Mouse (Mus musculus) midbrain, embryonic 11.5 days (tissue): ENCODE data around the gene Hes1. TPM values are rescaled to one million over a fixed set of nuclear protein-coding genes. Genes with fewer than 3 reads are reported as not detected.

Experiments used
- ATAC-seq: fragments of 200-750 bp; cut with Nextera tagmentation; 2 replicates; pipeline ENCODE4 v1.8.0; 2017; ENCODE audit warnings: moderate TSS enrichment, moderate library complexity; ENCODE audit not compliant: low FRiP score
- DNase-seq: peaks from one replicate; pipeline ENCODE4 v3.0.0; 2015; ENCODE audit warnings: low spot score; ENCODE audit errors: missing footprints
- H3K27ac ChIP-seq: fragments of 300-500 bp; sonication (generic); 2 replicates; pipeline ENCODE4 v1.5.1; 2014; ENCODE audit warnings: low read depth, low read length
- H3K27me3 ChIP-seq: fragments of 300-500 bp; sonication (generic); 2 replicates; pipeline ENCODE4 v1.6.1; 2014; ENCODE audit warnings: mild to moderate bottlenecking, low read length, moderate library complexity, mixed read lengths; ENCODE audit not compliant: control insufficient read depth, insufficient read depth
- H3K36me3 ChIP-seq: fragments of 300-500 bp; sonication (generic); 2 replicates; pipeline ENCODE4 v1.6.1; 2014; ENCODE audit warnings: mild to moderate bottlenecking, low read length, moderate library complexity, mixed read lengths; ENCODE audit not compliant: control insufficient read depth, insufficient read depth
- H3K4me1 ChIP-seq: fragments of 300-500 bp; sonication (generic); 2 replicates; pipeline ENCODE4 v1.6.1; 2014; ENCODE audit warnings: low read length; ENCODE audit not compliant: control insufficient read depth, insufficient read depth
- H3K4me2 ChIP-seq: fragments of 300-500 bp; sonication (generic); 2 replicates; pipeline ENCODE4 v1.6.1; 2014; ENCODE audit warnings: mild to moderate bottlenecking, moderate library complexity
- H3K4me3 ChIP-seq: fragments of 300-500 bp; sonication (generic); 2 replicates; pipeline ENCODE4 v1.5.1; 2014; ENCODE audit warnings: low read depth, low read length
- H3K9ac ChIP-seq: fragments of 300-500 bp; sonication (generic); 2 replicates; pipeline ENCODE4 v1.6.1; 2014; ENCODE audit warnings: low read length
- H3K9me3 ChIP-seq: fragments of 300-500 bp; sonication (generic); 2 replicates; pipeline ENCODE4 v1.6.1; 2016; ENCODE audit warnings: low read length; ENCODE audit not compliant: control insufficient read depth
- WGBS: fragments of 180-500 bp; shearing (Covaris S2); extraction: QIAGEN DNeasy Blood & Tissue Kit; methylation state at CpG from one replicate; pipeline ENCODE4 v1.1.7; 2014; 5-methylcytosine and 5-hydroxymethylcytosine counted together
- polyA plus RNA-seq: library from polyadenylated mRNA; unstranded; fragments of >200 nt; fragmentation: Nextera tagmentation; extraction: Ambion mirVana; gene quantifications from 2 replicates; pipeline ENCODE4 v1.2.1, GENCODE M21; 2014

Hes1 gene
- polyA plus RNA-seq, result 30.4 and 33.6 TPM in 2 replicates

GRCm38 (mm10) chr16:30063984-30064453, at the start of gene Hes1:
Hes1 (plus strand) TSS chr16:30064384.
- peak within 1 kb of the TSS; percentile 96 for H3K4me2 ChIP-seq
- WGBS, result under 1% methylated on average over 51 of the region's 57 CpGs
- peak within 1 kb of the TSS; percentile 90 for H3K27ac ChIP-seq
- peak within 1 kb of the TSS; percentile 72 for H3K4me3 ChIP-seq
- DNase-seq (peak; percentile 99), ATAC-seq (peak; percentile 87)
- H3K27me3 ChIP-seq, result peaks cover 44% of the 10 kb centered on the region
- no peaks in the 10 kb centered on the region for H3K9me3 ChIP-seq
- peaks cover 36% of the 10 kb centered on the region for H3K4me1 ChIP-seq
- H3K36me3 ChIP-seq, result no peaks in the 10 kb centered on the region
- H3K9ac ChIP-seq, result peak within 1 kb of the TSS; percentile 86

- Histone ChIP-seq H3K36me3 (no peaks in the 10 kb centered on the region), H3K9ac (no peak overlapping the region), H3K4me3 (no peak overlapping the region), H3K27ac (no peak overlapping the region), H3K9me3 (no peaks in the 10 kb centered on the region), H3K27me3 (peaks cover 6% of the 10 kb centered on the region), H3K4me1 (peaks cover 12% of the 10 kb centered on the region), H3K4me2 (no peak overlapping the region)
- ATAC-seq, result no peak
- no peak for DNase-seq
- 79% methylated on average over 3 of the region's 3 CpGs for WGBS
Measured at GRCm38 (mm10) chr16:30016064-30016463, 48.1 kb upstream of the Hes1 start.

- no peaks in the 10 kb centered on the region for H3K36me3 ChIP-seq
- H3K9me3 ChIP-seq, result no peaks in the 10 kb centered on the region
- no peak overlapping the region for H3K4me3 ChIP-seq
- ATAC-seq, result 0 out of 2 replicates have a peak, but pooled peaks have one; percentile 33
- H3K4me2 ChIP-seq, result peak overlapping the region; percentile 23; the same call in 1 of the 2 replicates
- H3K27ac ChIP-seq, result no peak overlapping the region
- peaks cover 11% of the 10 kb centered on the region for H3K27me3 ChIP-seq
- 22% methylated on average over 13 of the region's 13 CpGs for WGBS
- DNase-seq, result peak; percentile 93
- 0 out of 2 replicates have a peak overlapping the region, but pooled peaks have one; percentile 30 for H3K9ac ChIP-seq
- H3K4me1 ChIP-seq, result peaks cover 14% of the 10 kb centered on the region
Measured at GRCm38 (mm10) chr16:30020124-30020523, 44.1 kb upstream of the Hes1 start.

GRCm38 (mm10) chr16:30022352-30022751, 41.8 kb upstream of the Hes1 start:
- no peak overlapping the region for H3K4me2 ChIP-seq
- no peaks in the 10 kb centered on the region for H3K9me3 ChIP-seq
- peaks cover 14% of the 10 kb centered on the region for H3K27me3 ChIP-seq
- no peaks in the 10 kb centered on the region for H3K36me3 ChIP-seq
- H3K4me1 ChIP-seq, result peaks cover 14% of the 10 kb centered on the region
- no peak overlapping the region for H3K4me3 ChIP-seq
- no peak overlapping the region for H3K27ac ChIP-seq
- H3K9ac ChIP-seq, result no peak overlapping the region
- no peak for ATAC-seq
- no peak for DNase-seq
- WGBS, result 59% methylated on average over 6 of the region's 6 CpGs

GRCm38 (mm10) chr16:30022890-30023797, 41.0 kb upstream of the Hes1 start:
- WGBS, result 50% methylated on average over 16 of the region's 16 CpGs
- no peak overlapping the region for H3K4me3 ChIP-seq
- DNase-seq (no peak), ATAC-seq (no peak)
- no peak overlapping the region for H3K27ac ChIP-seq
- peaks cover 16% of the 10 kb centered on the region for H3K4me1 ChIP-seq
- no peak overlapping the region for H3K4me2 ChIP-seq
- no peaks in the 10 kb centered on the region for H3K36me3 ChIP-seq
- no peak overlapping the region for H3K9ac ChIP-seq
- peaks cover 14% of the 10 kb centered on the region for H3K27me3 ChIP-seq
- no peaks in the 10 kb centered on the region for H3K9me3 ChIP-seq

GRCm38 (mm10) chr16:30024681-30025262, 39.4 kb upstream of the Hes1 start:
- H3K27me3 ChIP-seq, result peaks cover 16% of the 10 kb centered on the region
- H3K36me3 ChIP-seq, result no peaks in the 10 kb centered on the region
- ATAC-seq, result no peak
- no peak for DNase-seq
- H3K4me2 ChIP-seq, result no peak overlapping the region
- H3K9me3 ChIP-seq, result no peaks in the 10 kb centered on the region
- no peak overlapping the region for H3K4me3 ChIP-seq
- H3K27ac ChIP-seq, result no peak overlapping the region
- 75% methylated on average over 9 of the region's 9 CpGs for WGBS
- H3K4me1 ChIP-seq, result peaks cover 23% of the 10 kb centered on the region
- no peak overlapping the region for H3K9ac ChIP-seq

- DNase-seq, result no peak
- no peak overlapping the region for H3K4me2 ChIP-seq
- 19% methylated on average over 6 of the region's 6 CpGs for WGBS
- no peak overlapping the region; the same call in 1 of the 2 replicates for H3K27ac ChIP-seq
- H3K4me3 ChIP-seq, result no peak overlapping the region
- peak; percentile 84 for ATAC-seq
- peaks cover 14% of the 10 kb centered on the region for H3K4me1 ChIP-seq
- no peaks in the 10 kb centered on the region for H3K36me3 ChIP-seq
- H3K9ac ChIP-seq, result no peak overlapping the region
- H3K27me3 ChIP-seq, result peaks cover 9% of the 10 kb centered on the region; the same call in 1 of the 2 replicates
- no peaks in the 10 kb centered on the region for H3K9me3 ChIP-seq
Measured at GRCm38 (mm10) chr16:30028184-30028583, 36.0 kb upstream of the Hes1 start.

- no peak for DNase-seq
- no peak overlapping the region for H3K4me2 ChIP-seq
- peaks cover 7% of the 10 kb centered on the region; the same call in 1 of the 2 replicates for H3K27me3 ChIP-seq
- no peaks in the 10 kb centered on the region for H3K9me3 ChIP-seq
- ATAC-seq, result no peak
- H3K9ac ChIP-seq, result no peak overlapping the region
- H3K27ac ChIP-seq, result no peak overlapping the region
- no peaks in the 10 kb centered on the region for H3K36me3 ChIP-seq
- 66% methylated on average over 12 of the region's 12 CpGs for WGBS
- peaks cover 11% of the 10 kb centered on the region for H3K4me1 ChIP-seq
- H3K4me3 ChIP-seq, result no peak overlapping the region
Measured at GRCm38 (mm10) chr16:30029264-30030003, 34.8 kb upstream of the Hes1 start.
